Mouse (Mus musculus) olfactory bulb, adult 2 months (tissue): Measurements from ENCODE around the gene Pcbd2. TPM values are rescaled to one million over a fixed set of nuclear protein-coding genes. Genes with fewer than 3 reads are reported as not detected.

ENCODE experiments used
- H3K27ac ChIP-seq: fragments of 200-500 bp; 2 replicates; pipeline ENCODE4 v1.5.1; 2012; ENCODE audit warnings: low read depth, low read length; ENCODE audit not compliant: insufficient read depth
- H3K4me1 ChIP-seq: fragments of 200-500 bp; 2 replicates; pipeline ENCODE4 v1.6.1; 2012; ENCODE audit warnings: low read length; ENCODE audit not compliant: control insufficient read depth, insufficient read depth
- H3K4me3 ChIP-seq: fragments of 200-500 bp; 2 replicates; pipeline ENCODE4 v1.5.1; 2012; ENCODE audit warnings: mild to moderate bottlenecking, low read depth, low read length, moderate library complexity; ENCODE audit not compliant: insufficient read depth
- CTCF ChIP-seq: fragments of 200-500 bp; IDR thresholded peaks from 2 replicates; pipeline ENCODE4 v1.5.1; 2012; ENCODE audit warnings: low read depth, mild to moderate bottlenecking, low read length, moderate library complexity; ENCODE audit not compliant: insufficient read depth
- POLR2A ChIP-seq: fragments of 200-500 bp; IDR thresholded peaks from 2 replicates; pipeline ENCODE4 v1.6.1; 2012; ENCODE audit warnings: mild to moderate bottlenecking, low read depth, low read length, moderate library complexity; ENCODE audit not compliant: insufficient read depth
- WGBS: fragments of 180-500 bp; shearing (Covaris S2); methylation state at CpG from one replicate; pipeline ENCODE4 v1.1.7; 2018; 5-methylcytosine and 5-hydroxymethylcytosine counted together
- polyA plus RNA-seq: library from polyadenylated mRNA; stranded (reverse); fragments of >200 nt; gene quantifications from 2 replicates; pipeline ENCODE4 v1.2.4, GENCODE M21; 2012; ENCODE audit warnings: low replicate concordance; ENCODE audit not compliant: missing spikeins, insufficient read depth, insufficient read length

Pcbd2 gene
- polyA plus RNA-seq, 1 experiment, result not detected

DNA sequence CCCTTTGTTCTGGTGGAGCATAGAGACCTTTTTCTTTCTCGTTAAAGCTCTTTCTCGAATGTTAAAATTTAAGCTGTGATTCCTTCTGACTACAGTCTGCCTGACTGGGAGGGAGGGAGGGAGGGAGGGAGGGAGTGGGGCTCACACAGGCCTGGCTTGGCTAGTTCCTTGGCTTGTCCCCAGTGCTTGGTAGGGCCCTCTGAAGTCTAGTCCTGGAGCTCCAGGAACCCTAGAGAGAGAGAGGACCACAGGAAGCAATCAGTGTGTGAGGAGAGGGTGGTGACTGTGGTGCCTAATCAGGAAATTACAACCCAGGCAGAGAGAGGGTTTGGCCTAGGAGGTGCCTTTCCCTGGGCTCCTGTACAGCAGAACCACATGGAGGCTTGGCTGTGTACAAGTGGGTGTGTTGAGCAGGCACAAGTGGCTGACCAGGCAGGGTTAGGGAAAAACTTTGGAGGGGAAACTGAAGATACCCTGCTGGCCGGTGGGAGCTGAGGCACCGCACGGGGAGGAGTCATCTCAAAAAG lies 86.4 kb downstream of the Pcbd2 start:
- no peak for TF ChIP-seq CTCF
- TF ChIP-seq POLR2A, result no peak
- Histone ChIP-seq H3K4me1 (0 out of 2 replicates have a peak, but pooled peaks cover 2% of the 10 kb centered on the region), H3K27ac (no peak overlapping the region), H3K4me3 (no peak overlapping the region)
- 63% methylated on average over 5 of the region's 5 CpGs for WGBS

DNA sequence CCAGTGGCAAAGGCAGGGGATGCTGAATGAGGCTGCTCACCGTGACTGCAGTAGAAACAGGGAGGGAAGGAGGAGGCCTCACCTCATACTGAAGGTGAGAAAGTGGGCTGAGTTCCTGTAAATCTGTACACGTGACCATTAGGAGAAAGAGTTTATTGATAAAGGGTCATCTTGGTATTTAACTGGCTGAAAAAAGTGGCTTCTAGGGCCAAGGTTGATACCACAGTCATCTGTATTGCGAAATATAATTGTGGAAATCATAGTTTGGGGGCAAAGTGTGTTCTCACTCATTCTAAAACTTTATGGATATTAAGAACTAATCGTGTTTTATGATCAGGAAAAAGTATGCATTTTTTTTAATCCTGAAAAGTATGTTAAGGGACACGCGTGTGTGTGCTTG lies 87.7 kb downstream of the Pcbd2 start:
- Histone ChIP-seq H3K27ac (no peak overlapping the region), H3K4me3 (no peak overlapping the region), H3K4me1 (0 out of 2 replicates have a peak, but pooled peaks cover 2% of the 10 kb centered on the region)
- 96% methylated on average over 6 of the region's 6 CpGs for WGBS
- TF ChIP-seq CTCF (no peak), POLR2A (no peak)

DNA sequence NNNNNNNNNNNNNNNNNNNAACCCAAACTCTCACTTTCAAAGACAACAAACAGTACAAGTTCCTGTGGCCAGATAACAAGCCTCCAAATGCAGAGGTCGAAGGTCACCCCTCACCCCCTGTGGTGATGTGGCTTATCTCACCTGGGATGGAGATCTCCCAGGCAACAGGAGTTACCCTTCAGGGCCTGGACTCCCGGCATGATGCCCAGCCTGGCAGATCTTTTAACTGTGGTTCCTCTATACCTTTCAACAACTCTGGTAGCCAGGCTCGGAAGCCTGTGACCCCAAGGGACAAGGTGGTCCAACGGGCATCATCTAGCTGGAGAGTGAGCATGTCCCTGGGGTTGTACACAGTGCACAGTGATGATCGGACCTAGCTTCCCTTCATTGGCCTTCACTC lies 95.3 kb downstream of the Pcbd2 start:
- no peak for TF ChIP-seq POLR2A
- TF ChIP-seq CTCF, result no peak
- no peak overlapping the region for H3K4me3 ChIP-seq
- WGBS, result 73% methylated on average over 5 of the region's 5 CpGs
- no peak overlapping the region for H3K27ac ChIP-seq
- H3K4me1 ChIP-seq, result no peaks in the 10 kb centered on the region

DNA sequence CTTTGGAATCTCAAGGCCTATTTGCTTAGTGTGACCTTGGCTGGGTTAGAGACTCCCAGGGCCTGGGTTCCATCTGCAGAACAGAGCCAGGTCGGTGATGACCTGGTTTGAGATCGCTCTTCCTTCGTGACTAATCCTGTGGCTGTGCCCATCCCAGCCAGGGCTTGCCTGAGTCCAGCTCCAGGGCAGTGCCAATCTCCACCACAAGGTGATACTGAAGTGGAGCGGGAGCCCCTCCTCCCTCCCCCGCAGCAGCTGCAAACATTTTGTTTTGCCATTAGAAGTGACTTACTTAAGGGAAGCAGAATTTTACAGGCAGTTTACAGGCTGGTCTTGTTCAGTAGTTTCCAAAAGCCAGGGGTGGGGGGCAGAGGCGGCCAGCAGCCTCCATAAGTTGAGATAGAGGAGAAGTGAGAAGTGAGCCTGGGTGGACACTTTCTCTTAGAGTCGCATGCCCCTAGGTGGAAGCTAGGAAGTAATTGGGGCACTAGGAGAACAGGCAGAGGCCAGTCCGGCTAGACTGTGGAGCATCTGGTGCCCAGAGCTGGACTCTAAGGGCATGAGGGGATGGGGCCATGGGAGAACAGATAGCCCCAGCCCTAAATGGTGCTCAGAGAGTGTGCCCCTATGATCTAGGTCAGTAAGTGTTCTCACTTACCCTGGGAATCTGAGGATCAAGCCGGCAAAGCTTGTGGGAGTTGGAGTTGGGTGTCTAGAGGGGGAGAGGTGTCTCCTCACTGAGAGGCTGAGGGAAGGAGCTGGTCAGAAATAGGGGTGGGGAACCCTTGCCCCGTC lies 97.2 kb downstream of the Pcbd2 start:
- no peak overlapping the region for H3K27ac ChIP-seq
- no peak overlapping the region for H3K4me3 ChIP-seq
- H3K4me1 ChIP-seq, result no peaks in the 10 kb centered on the region
- WGBS, result 32% methylated on average over 10 of the region's 10 CpGs
- TF ChIP-seq CTCF, result no peak

DNA sequence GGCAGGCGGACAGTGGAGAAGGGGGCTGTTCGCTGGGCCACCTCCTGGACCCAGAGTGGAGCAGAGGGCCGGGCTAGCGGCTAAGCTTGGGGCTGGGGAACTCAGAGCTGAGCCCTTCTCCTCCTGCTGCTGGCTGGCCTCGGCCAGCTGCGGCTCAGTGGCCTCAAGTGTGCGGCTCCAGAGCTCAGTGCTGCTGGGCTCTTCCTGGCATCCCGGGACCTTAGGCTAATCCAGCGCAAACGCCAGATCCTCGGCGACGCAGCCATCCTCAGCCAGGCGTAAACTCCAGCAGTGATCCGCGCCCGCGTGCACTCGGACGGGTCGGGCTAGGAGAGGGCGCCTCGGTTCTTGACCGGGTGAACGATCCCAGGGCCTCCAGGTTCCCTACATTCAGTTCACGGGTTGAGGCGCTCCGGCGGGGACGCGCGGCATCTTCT lies 98.1 kb downstream of the Pcbd2 start:
- Histone ChIP-seq H3K27ac (no peak overlapping the region), H3K4me3 (no peak overlapping the region), H3K4me1 (no peaks in the 10 kb centered on the region)
- TF ChIP-seq POLR2A (no peak), CTCF (no peak)
- 3% methylated on average over 32 of the region's 32 CpGs for WGBS

DNA sequence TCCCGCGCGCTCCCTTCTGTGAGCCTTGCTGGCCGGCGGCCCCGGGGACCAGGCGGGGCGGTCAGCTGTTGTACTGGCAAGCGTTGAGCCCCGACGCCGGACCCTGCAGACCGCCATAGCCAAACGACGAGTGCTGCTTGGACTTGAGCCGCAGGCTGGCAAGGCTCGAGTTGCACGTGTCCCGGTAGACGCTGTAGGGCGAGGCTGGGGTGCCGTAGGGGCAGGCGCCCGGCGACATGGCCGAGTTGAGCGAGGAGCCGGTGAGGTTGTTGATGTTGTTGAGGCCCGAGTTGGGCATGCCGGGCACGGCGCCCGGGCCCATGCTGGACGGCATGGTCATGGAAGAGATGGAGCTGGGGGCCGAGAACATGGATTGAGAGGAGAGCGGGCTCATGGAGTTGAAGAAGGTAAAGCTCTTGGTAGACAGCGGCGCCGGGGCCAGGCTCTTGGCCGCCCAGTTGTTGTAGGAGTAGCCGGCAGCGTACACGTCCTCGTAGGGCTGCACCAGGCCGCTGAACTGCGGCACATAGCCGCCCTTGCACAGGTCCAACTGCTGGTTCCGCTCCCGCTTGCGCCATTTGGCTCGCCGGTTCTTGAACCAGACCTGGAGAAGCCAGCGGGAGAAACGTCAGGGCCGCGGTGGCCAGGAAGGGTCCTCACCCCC lies 99.0 kb downstream of the Pcbd2 start:
- TF ChIP-seq POLR2A, result no peak
- TF ChIP-seq CTCF, result no peak
- no peak overlapping the region for H3K4me3 ChIP-seq
- H3K27ac ChIP-seq, result no peak overlapping the region
- 2% methylated on average over 56 of the region's 56 CpGs for WGBS
- H3K4me1 ChIP-seq, result no peaks in the 10 kb centered on the region

Other genes starting within 250 kb of the Pcbd2 start
- gene Dbn1, start 239.3 kb upstream of the Pcbd2 start, polyA plus RNA-seq, result not detected in 2 replicates
- gene Pdlim7, start 213.7 kb upstream of the Pcbd2 start, polyA plus RNA-seq, result not detected in 2 replicates
- not detected in 2 replicates for gene Dok3, start 198.1 kb upstream of the Pcbd2 start, polyA plus RNA-seq
- gene Ddx41, start 190.7 kb upstream of the Pcbd2 start, polyA plus RNA-seq, result not detected in 2 replicates
- gene Fam193b, start 156.2 kb upstream of the Pcbd2 start, polyA plus RNA-seq, result 63.4 TPM in 1 of 2 replicates, not detected in the other
- not detected in 2 replicates for gene Tmed9, start 153.6 kb upstream of the Pcbd2 start, polyA plus RNA-seq
- gene B4galt7, start 127.5 kb upstream of the Pcbd2 start, polyA plus RNA-seq, result not detected in 2 replicates
- not detected in 2 replicates for gene Caml, start 104.4 kb upstream of the Pcbd2 start, polyA plus RNA-seq
- gene Ddx46, start 92.3 kb upstream of the Pcbd2 start, polyA plus RNA-seq, result 79.2 and 81.5 TPM in 2 replicates
- 98.5 TPM in 1 of 2 replicates, not detected in the other for gene B230219D22Rik, start 34.2 kb upstream of the Pcbd2 start, polyA plus RNA-seq
- 351 TPM in 1 of 2 replicates, not detected in the other for gene Txndc15, start 12.7 kb upstream of the Pcbd2 start, polyA plus RNA-seq
- not detected in 2 replicates for gene Catsper3, start 57.2 kb downstream of the Pcbd2 start, polyA plus RNA-seq
- not detected in 2 replicates for gene Pitx1, start 108.8 kb downstream of the Pcbd2 start, polyA plus RNA-seq